Mouse (Mus musculus): ENCODE data around the gene Hoxa3. TPM values are rescaled to one million over a fixed set of nuclear protein-coding genes. Genes with fewer than 3 reads are reported as not detected.

Gene Hoxa3
- polyA plus RNA-seq, 1 experiment = 12.8 TPM

DNA sequence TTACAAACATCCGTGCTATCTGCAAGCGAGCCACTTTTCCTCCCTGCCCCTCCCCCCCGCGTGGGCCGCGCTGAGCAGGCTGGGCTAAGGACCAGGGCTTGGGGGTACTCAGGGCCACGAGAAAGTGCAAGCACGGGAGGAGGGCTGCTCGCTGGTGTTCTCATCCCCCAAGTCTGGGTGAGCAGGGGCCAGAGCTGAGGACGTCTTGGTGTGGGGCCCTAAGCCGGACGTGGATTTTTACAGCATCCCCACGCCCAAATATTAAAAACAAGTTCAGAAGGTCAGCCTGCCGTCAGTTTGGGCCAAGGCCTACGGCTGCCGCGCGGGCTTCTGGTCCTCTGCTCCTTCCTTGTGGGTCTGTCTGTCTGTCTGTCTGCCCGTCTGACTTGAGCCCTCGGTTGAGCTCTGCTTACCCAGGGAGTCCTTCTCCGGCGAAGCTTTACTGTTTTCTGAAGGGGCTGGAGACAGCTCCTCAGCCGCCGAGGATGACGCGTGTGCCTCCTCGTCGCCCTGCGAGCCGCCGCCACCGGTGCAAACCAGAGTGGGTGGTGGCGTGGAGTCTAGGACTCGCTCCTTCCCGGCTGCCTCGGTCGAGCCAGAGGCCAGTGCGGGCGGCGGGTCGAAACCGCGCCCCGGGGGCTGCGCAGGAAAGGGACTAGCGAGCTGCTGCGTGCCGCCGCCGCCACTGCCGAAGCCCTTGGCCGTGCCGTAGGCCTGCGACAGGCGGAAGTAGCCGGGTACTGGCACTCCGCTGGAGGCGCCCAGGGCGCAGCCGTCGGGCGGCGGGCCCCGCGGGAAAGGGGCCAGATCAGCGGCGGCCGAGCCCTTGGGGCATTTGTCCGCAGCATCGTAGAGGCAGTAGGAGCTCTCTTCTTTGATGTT is 20.7 kb upstream of the Hoxa3 start:
- WGBS = 3% methylated on average over 70 of the region's 70 CpGs
- H3K4me3 ChIP-seq (replicated peaks; ENCODE audit: extremely low read depth, low read depth, low read length) = no peak overlapping the region

GRCm38 (mm10) chr6:52232984-52233545 is 19.9 kb upstream of the Hoxa3 start:
- H3K4me1 ChIP-seq (ENCODE audit: control insufficient read depth, insufficient read depth, low read length) = no peaks in the 10 kb centered on the region
- 4% methylated on average over 23 of the region's 23 CpGs for WGBS
- no peak overlapping the region for H3K4me3 ChIP-seq (replicated peaks; ENCODE audit: extremely low read depth, low read depth, low read length)
- TF ChIP-seq CTCF (IDR thresholded peaks at IDR 0.05; ENCODE audit: insufficient read depth, low read length) (no peak), POLR2A (IDR thresholded peaks at IDR 0.05; ENCODE audit: borderline replicate concordance, extremely low read depth, low read depth, low read length) (no peak)
- no peak for DNase-seq

More for the DNA sequence above, 20.7 kb upstream of the Hoxa3 start:
- DNase-seq = no peak
- no peaks in the 10 kb centered on the region for H3K4me1 ChIP-seq (ENCODE audit: control insufficient read depth, insufficient read depth, low read length)
- no peak for TF ChIP-seq POLR2A (IDR thresholded peaks at IDR 0.05; ENCODE audit: borderline replicate concordance, extremely low read depth, low read depth, low read length)
- TF ChIP-seq CTCF (IDR thresholded peaks at IDR 0.05; ENCODE audit: insufficient read depth, low read length) = no peak

- TF ChIP-seq POLR2A (IDR thresholded peaks at IDR 0.05; ENCODE audit: borderline replicate concordance, extremely low read depth, low read depth, low read length) (no peak), CTCF (IDR thresholded peaks at IDR 0.05; ENCODE audit: insufficient read depth, low read length) (no peak)
- DNase-seq = no peak
- 2% methylated on average over 18 of the region's 18 CpGs for WGBS
- no peak overlapping the region for H3K4me3 ChIP-seq (replicated peaks; ENCODE audit: extremely low read depth, low read depth, low read length)
- H3K4me1 ChIP-seq (ENCODE audit: control insufficient read depth, insufficient read depth, low read length) = no peaks in the 10 kb centered on the region
Observed at GRCm38 (mm10) chr6:52232568-52232965, 19.4 kb upstream of the Hoxa3 start.

- no peak for TF ChIP-seq CTCF (IDR thresholded peaks at IDR 0.05; ENCODE audit: insufficient read depth, low read length)
- no peak for TF ChIP-seq POLR2A (IDR thresholded peaks at IDR 0.05; ENCODE audit: borderline replicate concordance, extremely low read depth, low read depth, low read length)
- no peaks in the 10 kb centered on the region for H3K4me1 ChIP-seq (ENCODE audit: control insufficient read depth, insufficient read depth, low read length)
- 4% methylated on average over 18 of the region's 18 CpGs for WGBS
- no peak for DNase-seq
- no peak overlapping the region for H3K4me3 ChIP-seq (replicated peaks; ENCODE audit: extremely low read depth, low read depth, low read length)
Observed at GRCm38 (mm10) chr6:52231885-52232567, 18.9 kb upstream of the Hoxa3 start.

DNA sequence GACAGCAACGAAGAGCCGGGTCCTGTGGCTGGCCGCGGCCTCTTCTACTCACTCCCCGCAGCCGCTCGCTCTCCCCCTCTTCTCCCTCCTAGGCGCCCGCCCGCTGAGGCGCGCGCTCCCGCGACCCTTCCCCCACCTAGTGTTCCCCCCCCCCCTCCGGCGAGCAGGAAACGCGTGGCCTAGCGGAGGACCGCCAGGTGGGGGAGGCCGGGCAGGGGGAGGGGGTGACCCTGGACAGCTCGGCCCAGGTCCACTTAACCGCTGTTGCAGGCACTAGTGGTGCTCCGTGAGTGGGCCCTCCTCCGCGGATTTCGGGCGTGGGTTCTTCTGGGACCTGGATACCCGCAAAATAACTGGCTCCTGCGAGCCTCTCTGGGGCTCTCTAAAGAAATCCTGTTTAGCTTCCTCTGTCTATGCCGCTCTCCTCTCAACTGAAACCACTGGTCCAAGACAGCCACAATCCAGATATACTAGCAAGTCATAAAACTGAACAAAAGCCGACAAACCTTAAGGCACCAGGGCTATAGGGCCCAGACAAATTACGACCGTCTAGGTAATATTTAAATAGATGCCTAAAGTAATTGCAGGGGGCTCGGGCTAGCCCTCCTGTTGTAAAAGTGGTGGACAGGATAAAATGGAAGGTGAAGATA is 17.5 kb upstream of the Hoxa3 start, which contains the start of gene Hoxa9:
Hoxa9 (minus strand) TSS at position 574 of the 650 bp plus-strand sequence.
- Histone ChIP-seq H3K4me1 (ENCODE audit: control insufficient read depth, insufficient read depth, low read length) (no peaks in the 10 kb centered on the region), H3K4me3 (replicated peaks; ENCODE audit: extremely low read depth, low read depth, low read length) (no peak within 1 kb of the TSS)
- WGBS = 3% methylated on average over 29 of the region's 36 CpGs
- no peak for DNase-seq
- TF ChIP-seq POLR2A (IDR thresholded peaks at IDR 0.05; ENCODE audit: borderline replicate concordance, extremely low read depth, low read depth, low read length) (no peak), CTCF (IDR thresholded peaks at IDR 0.05; ENCODE audit: insufficient read depth, low read length) (no peak)

DNA sequence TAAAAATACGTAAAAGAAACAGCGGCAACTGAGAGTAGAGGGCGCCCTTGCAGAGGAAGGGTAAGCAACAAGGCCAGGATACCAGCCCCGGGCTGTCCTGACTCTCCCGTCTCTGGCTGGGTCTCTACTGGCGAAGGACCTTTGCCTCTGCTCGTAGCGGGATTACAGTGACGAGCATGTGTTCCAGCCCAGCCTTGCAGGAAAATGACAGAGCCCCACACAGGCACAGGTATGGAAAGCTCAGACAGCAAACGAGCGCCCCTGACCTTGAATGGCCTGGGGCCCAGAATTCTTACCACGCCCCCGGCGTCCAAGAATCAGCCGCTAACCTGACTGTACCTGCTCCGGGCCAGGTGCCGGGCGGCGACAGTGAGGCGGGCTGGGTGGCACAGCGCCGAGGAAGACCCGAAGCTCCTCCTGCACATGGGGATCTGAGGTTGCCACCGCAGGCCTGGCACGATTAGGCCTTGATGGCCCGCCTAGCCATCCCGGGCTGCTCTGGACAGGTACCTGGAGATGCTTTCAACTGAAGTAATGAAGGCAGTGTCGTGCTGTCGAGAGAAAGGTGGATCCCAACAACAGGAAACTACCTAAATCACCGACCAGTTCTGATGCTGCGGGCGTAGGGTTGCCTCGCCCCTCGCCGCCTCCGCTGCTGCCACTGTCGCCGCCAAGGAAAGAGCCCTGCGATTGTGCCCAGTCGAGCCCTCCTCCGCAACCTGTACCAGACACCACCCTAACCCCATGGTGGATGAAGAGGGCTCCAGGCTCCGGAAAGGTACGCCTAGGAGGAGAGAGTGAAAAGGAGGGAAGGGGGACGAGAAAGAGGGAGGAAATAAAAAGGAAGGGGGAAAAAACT is 16.7 kb upstream of the Hoxa3 start:
- H3K4me1 ChIP-seq (ENCODE audit: control insufficient read depth, insufficient read depth, low read length) = no peaks in the 10 kb centered on the region; the same call in 1 of the 2 replicates
- TF ChIP-seq CTCF (IDR thresholded peaks at IDR 0.05; ENCODE audit: insufficient read depth, low read length) = no peak
- no peak for TF ChIP-seq POLR2A (IDR thresholded peaks at IDR 0.05; ENCODE audit: borderline replicate concordance, extremely low read depth, low read depth, low read length)
- H3K4me3 ChIP-seq (replicated peaks; ENCODE audit: extremely low read depth, low read depth, low read length) = no peak overlapping the region
- 6% methylated on average over 44 of the region's 44 CpGs for WGBS
- no peak for DNase-seq

- TF ChIP-seq POLR2A (IDR thresholded peaks at IDR 0.05; ENCODE audit: borderline replicate concordance, extremely low read depth, low read depth, low read length) (no peak), CTCF (IDR thresholded peaks at IDR 0.05; ENCODE audit: insufficient read depth, low read length) (no peak)
- no peak for DNase-seq
- 7% methylated on average over 38 of the region's 38 CpGs for WGBS
- no peaks in the 10 kb centered on the region; the same call in 1 of the 2 replicates for H3K4me1 ChIP-seq (ENCODE audit: control insufficient read depth, insufficient read depth, low read length)
- H3K4me3 ChIP-seq (replicated peaks; ENCODE audit: extremely low read depth, low read depth, low read length) = no peak overlapping the region
Observed at GRCm38 (mm10) chr6:52228475-52229465, 15.6 kb upstream of the Hoxa3 start.

Data from lung, adult 2 months (tissue).